Mouse (Mus musculus): ENCODE data around the gene Pola2. TPM values are rescaled to one million over a fixed set of nuclear protein-coding genes. Genes with fewer than 3 reads are reported as not detected.

Gene Pola2
- polyA plus RNA-seq, 1 experiment from 2014 or later: 20.1 TPM

Other genes with a start within 250 kb of the Pola2 start
- gene Ehbp1l1, start 237.9 kb downstream of the Pola2 start, polyA plus RNA-seq (2018): 80.1 to 102 TPM (median 94.5 TPM) in 3 replicates
- gene Fam89b, start 234.5 kb downstream of the Pola2 start, polyA plus RNA-seq (2018): 73.7 to 132 TPM (median 76.9 TPM) in 3 replicates
- gene Ltbp3, start 223.3 kb downstream of the Pola2 start, polyA plus RNA-seq (2018): 14.8 to 16.9 TPM (median 15.5 TPM) in 3 replicates
- gene Scyl1, start 192.8 kb downstream of the Pola2 start, polyA plus RNA-seq (2018): 46.2 to 54.8 TPM (median 52.4 TPM) in 3 replicates
- gene Frmd8, start 88.9 kb downstream of the Pola2 start, polyA plus RNA-seq (2018): 8.1 to 26.2 TPM (median 19.8 TPM) in 3 replicates
- 44.6 to 74.8 TPM (median 53.2 TPM) in 3 replicates for gene Slc25a45, start 86.4 kb downstream of the Pola2 start, polyA plus RNA-seq (2018)
- gene Tigd3, start 70.1 kb downstream of the Pola2 start, polyA plus RNA-seq (2018): 0.16 to 0.59 TPM (median 0.16 TPM) in 3 replicates
- gene Dpf2, start 51.2 kb downstream of the Pola2 start, polyA plus RNA-seq (2018): 53.9 to 215 TPM (median 57.4 TPM) in 3 replicates
- 1.2 to 3.4 TPM (median 1.7 TPM) in 3 replicates for gene Cdc42ep2, start 39.4 kb downstream of the Pola2 start, polyA plus RNA-seq (2018)
- gene Slc22a20, start 21.9 kb upstream of the Pola2 start, polyA plus RNA-seq (2018): not detected in 3 replicates
- 49.5 to 59.9 TPM (median 56.3 TPM) in 3 replicates for gene Capn1, start 51.7 kb upstream of the Pola2 start, polyA plus RNA-seq (2018)
- 32.9 to 40.2 TPM (median 33.2 TPM) in 3 replicates for gene Syvn1, start 82.4 kb upstream of the Pola2 start, polyA plus RNA-seq (2018)
- 21.9 to 37.4 TPM (median 33.3 TPM) in 3 replicates for gene Mrpl49, start 93.6 kb upstream of the Pola2 start, polyA plus RNA-seq (2018)
- 767 to 1,640 TPM (median 1,335 TPM) in 3 replicates for gene Fau, start 93.6 kb upstream of the Pola2 start, polyA plus RNA-seq (2018)
- 4.0 to 21.8 TPM (median 18.1 TPM) in 3 replicates for gene Znhit2, start 97.0 kb upstream of the Pola2 start, polyA plus RNA-seq (2018)
- 4.6 to 21.1 TPM (median 17.5 TPM) in 3 replicates for gene Tm7sf2, start 104.2 kb upstream of the Pola2 start, polyA plus RNA-seq (2018)
- gene Vps51, start 113.0 kb upstream of the Pola2 start, polyA plus RNA-seq (2018): 20.2 to 48.8 TPM (median 37.7 TPM) in 3 replicates
- not detected in 3 replicates for gene Tmem262, start 115.8 kb upstream of the Pola2 start, polyA plus RNA-seq (2018)
- 0.26 TPM in 1 of 3 replicates, not detected in the others for gene Gm28374, start 118.1 kb upstream of the Pola2 start, polyA plus RNA-seq (2018)
- 28.7 to 39.1 TPM (median 33.7 TPM) in 3 replicates for gene Zfpl1, start 120.8 kb upstream of the Pola2 start, polyA plus RNA-seq (2018)
- 1.4 to 7.1 TPM (median 2.5 TPM) in 3 replicates for gene Cdca5, start 120.8 kb upstream of the Pola2 start, polyA plus RNA-seq (2018)
- 0.29 TPM in 1 of 3 replicates, not detected in the others for gene AC131692.1, start 130.2 kb upstream of the Pola2 start, polyA plus RNA-seq (2018)
- gene Naaladl1, start 141.6 kb upstream of the Pola2 start, polyA plus RNA-seq (2018): not detected in 3 replicates
- gene Sac3d1, start 154.4 kb upstream of the Pola2 start, polyA plus RNA-seq (2018): 1.4 to 11.0 TPM (median 6.6 TPM) in 3 replicates
- gene Snx15, start 164.1 kb upstream of the Pola2 start, polyA plus RNA-seq (2018): 28.8 to 41.8 TPM (median 33.8 TPM) in 3 replicates
- 5.7 to 15.6 TPM (median 5.9 TPM) in 3 replicates for gene Batf2, start 176.8 kb upstream of the Pola2 start, polyA plus RNA-seq (2018)
- gene Arl2, start 177.3 kb upstream of the Pola2 start, polyA plus RNA-seq (2018): 24.6 to 32.9 TPM (median 27.4 TPM) in 3 replicates
- gene Majin, start 220.2 kb upstream of the Pola2 start, polyA plus RNA-seq (2018): 0.11 TPM in 1 of 3 replicates, not detected in the others

Measured in macrophage (primary cell).